Mouse (Mus musculus): Measurements from ENCODE around the gene Cdk19.
"Not testable (repeated sequence)": the region's sequence is repeated elsewhere in the genome, so short reads cannot be mapped to it uniquely, and the experiment has no call there.

Gene Cdk19

GRCm38 (mm10) chr10:40398842-40399241, 59.5 kb downstream of the Cdk19 start:
- DNase-seq, result no peak

GRCm38 (mm10) chr10:40399328-40399727, 60.0 kb downstream of the Cdk19 start:
- no peak for DNase-seq

GRCm38 (mm10) chr10:40400293-40400692, 60.9 kb downstream of the Cdk19 start:
- DNase-seq, result no peak

GRCm38 (mm10) chr10:40406655-40407054, 67.3 kb downstream of the Cdk19 start:
- no peak for DNase-seq

- DNase-seq, result no peak
These were observed 70.0 kb downstream of the Cdk19 start for GRCm38 (mm10) chr10:40409336-40409735.

GRCm38 (mm10) chr10:40411370-40411769, 72.0 kb downstream of the Cdk19 start:
- DNase-seq, result no peak

GRCm38 (mm10) chr10:40416944-40417343, 77.6 kb downstream of the Cdk19 start:
- peak; percentile 81 for DNase-seq

GRCm38 (mm10) chr10:40419841-40420240, 80.5 kb downstream of the Cdk19 start:
- no peak for DNase-seq

- DNase-seq, result no peak
These were observed 81.3 kb downstream of the Cdk19 start for GRCm38 (mm10) chr10:40420703-40421102.

- DNase-seq, result no peak
These were observed 82.4 kb downstream of the Cdk19 start for GRCm38 (mm10) chr10:40421724-40422123.

GRCm38 (mm10) chr10:40422696-40423095, 83.3 kb downstream of the Cdk19 start:
- DNase-seq, result no peak

GRCm38 (mm10) chr10:40424428-40424827, 85.1 kb downstream of the Cdk19 start:
- not testable (repeated sequence) for DNase-seq

GRCm38 (mm10) chr10:40425243-40426095, 86.1 kb downstream of the Cdk19 start:
- DNase-seq, result no peak

- DNase-seq, result no peak
These were observed 86.7 kb downstream of the Cdk19 start for GRCm38 (mm10) chr10:40426096-40426450.

- no peak for DNase-seq
These were observed 89.3 kb downstream of the Cdk19 start for GRCm38 (mm10) chr10:40428633-40429032.

GRCm38 (mm10) chr10:40429081-40429480, 89.7 kb downstream of the Cdk19 start:
- DNase-seq, result no peak

- no peak for DNase-seq
These were observed 90.8 kb downstream of the Cdk19 start for GRCm38 (mm10) chr10:40430209-40430608.

GRCm38 (mm10) chr10:40431957-40432356, 92.6 kb downstream of the Cdk19 start:
- no peak for DNase-seq

- DNase-seq, result no peak
These were observed 93.0 kb downstream of the Cdk19 start for GRCm38 (mm10) chr10:40432375-40432774.

GRCm38 (mm10) chr10:40435402-40435801, 96.0 kb downstream of the Cdk19 start:
- DNase-seq, result no peak

GRCm38 (mm10) chr10:40437117-40437516, 97.8 kb downstream of the Cdk19 start:
- no peak for DNase-seq

GRCm38 (mm10) chr10:40440740-40441139, 101.4 kb downstream of the Cdk19 start:
- no peak for DNase-seq

- DNase-seq, result no peak
These were observed 102.7 kb downstream of the Cdk19 start for GRCm38 (mm10) chr10:40442076-40442475.

- no peak for DNase-seq
These were observed 104.0 kb downstream of the Cdk19 start for GRCm38 (mm10) chr10:40443371-40443770.

GRCm38 (mm10) chr10:40443806-40444357, 104.5 kb downstream of the Cdk19 start:
- DNase-seq, result no peak
